Mouse (Mus musculus) spleen, adult 12 weeks (tissue): ENCODE measurements around the gene Tyw1.
A peak's percentile ranks its signal among the peaks of the same experiment; 100 is the strongest.

Source experiments
- DNase-seq: peaks from one replicate; pipeline ENCODE4 v3.0.0; 2022; ENCODE audit warnings: low spot score

Tyw1 gene

DNA sequence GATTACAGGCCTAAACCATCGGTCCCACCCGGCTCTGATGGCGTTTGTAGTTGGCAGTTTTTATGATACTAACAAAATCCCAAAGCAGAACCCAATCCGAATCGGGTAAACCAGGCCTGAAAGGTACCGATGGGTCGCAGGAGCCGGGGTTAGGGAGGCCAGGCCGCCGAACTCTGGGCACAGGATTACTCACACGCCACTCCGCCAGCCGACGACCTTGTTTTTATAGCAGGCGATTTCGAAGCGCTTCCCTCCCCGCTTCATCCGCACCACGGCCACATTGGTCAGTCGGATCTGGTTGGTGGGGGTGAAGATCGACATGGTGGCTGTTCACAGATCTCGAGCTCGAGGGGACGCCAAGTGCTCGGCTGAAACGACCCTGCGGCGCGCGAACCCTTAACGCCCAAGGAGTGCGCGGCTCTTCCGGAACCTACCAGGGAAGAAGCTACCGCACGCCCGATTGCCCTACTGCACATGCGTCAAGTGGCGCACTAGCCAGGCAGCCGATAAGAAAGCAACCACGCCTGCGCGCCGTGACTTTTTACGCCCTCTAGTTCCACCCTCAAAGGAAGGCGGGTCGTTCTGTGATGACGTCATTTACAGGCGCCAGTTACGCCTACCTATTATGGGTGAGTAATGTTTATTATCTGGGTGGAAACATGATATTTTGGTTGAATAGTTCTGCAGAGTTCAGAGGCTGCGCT, at the start of gene Tyw1, which contains the start of gene Sbds:
Tyw1 (plus strand) TSS at position 603 of the 704 bp plus-strand sequence.
Sbds (minus strand) TSS at position 514 of the 704 bp plus-strand sequence.
- DNase-seq: peak; percentile 95

DNA sequence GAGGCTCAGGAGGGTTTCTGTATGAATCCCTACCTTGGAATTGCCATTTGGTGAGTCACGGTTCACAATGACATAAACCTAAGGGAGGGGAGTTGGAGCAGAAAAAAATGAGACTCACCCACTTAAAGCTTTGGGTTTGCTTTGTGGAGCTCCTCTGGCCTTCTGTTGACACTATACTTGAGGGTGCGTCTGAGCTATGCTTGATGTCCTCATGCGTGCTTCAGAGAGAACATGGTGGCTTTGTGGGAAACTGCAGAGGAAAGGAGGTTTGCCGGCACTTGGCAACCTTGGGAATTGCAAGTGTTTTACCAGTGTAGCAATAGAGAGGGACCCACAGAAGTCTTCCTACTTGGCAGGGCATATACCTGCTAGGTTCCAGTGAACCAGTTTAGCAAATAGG, 48.1 kb upstream of the Tyw1 start:
- DNase-seq: no peak

DNA sequence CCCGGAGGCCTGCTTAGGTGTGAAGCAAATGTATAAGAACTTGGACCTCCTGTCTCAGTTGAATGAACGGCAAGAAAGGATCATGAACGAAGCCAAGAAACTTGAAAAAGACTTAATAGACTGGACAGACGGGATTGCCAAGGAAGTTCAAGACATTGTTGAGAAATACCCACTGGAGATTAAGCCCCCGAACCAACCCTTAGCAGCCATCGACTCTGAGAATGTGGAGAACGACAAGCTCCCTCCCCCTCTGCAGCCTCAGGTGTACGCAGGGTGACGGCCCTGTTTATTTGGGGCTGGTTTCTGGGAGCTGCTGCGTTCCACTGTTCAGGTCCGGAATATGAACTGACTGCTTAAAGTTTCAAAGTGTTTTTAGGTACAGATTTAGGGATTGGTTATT, 42.5 kb upstream of the Tyw1 start:
- no peak for DNase-seq

DNA sequence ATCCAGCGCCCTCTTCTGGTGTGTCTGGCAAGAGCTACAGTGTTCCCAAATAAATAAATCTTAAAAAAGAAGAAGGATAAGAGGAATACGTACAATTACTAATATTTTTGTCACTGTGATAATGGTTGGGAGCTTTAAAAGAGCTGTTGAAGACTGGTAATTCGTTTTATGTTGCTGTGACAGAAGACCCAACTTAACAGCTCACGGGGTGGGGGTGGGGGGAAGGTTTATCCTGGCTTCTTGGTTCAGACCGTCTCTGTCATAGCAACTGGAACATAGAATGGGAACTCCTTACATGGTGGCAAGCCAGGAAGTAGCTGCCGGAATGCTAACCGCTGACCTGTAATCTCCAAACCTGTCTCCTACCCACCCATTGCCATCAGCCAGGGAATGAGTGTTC, 38.6 kb upstream of the Tyw1 start, which contains the start of gene Tmem248:
Tmem248 (plus strand) TSS at position 301 of the 400 bp plus-strand sequence.
- DNase-seq: no peak

DNA sequence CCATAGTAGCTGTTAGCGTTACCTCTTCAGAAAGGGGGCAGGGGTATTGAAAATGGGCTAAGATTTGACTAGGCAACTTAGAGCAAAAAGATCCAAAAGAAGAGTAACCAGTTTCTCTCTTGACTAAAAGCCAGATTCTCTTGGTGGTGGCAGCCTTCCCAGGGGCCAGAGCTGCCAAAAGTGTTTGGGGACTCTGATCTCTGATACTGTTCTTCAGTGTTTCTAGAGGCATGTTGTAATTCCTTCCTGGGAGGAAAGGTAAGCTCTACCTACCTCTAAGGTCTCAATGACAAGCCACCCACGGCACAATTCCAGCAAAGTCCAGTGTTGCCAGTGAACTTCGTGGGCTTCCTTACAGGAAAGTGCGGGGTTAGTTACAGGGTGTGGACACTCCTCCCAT, 38.0 kb upstream of the Tyw1 start:
- DNase-seq: no peak

DNA sequence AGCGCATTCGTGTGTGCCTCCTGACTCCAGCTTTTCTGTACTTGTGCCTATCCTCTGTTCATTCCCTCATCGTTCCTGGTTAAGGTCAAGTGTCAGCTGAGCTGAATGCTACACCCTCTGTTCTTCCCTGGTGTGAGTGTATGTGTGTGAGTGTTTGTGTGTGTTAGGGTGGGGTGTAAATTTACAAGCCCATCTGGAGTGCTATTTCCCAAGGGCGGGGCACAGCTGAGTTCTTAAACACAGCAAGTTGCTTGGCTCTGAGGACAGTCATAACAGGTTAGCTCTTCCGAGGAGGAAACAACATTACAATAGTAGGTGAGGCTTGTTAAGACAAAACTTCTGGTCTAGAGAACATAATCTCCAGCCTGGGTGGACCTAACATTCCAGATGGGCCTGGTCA, 37.1 kb upstream of the Tyw1 start:
- DNase-seq: no peak

DNA sequence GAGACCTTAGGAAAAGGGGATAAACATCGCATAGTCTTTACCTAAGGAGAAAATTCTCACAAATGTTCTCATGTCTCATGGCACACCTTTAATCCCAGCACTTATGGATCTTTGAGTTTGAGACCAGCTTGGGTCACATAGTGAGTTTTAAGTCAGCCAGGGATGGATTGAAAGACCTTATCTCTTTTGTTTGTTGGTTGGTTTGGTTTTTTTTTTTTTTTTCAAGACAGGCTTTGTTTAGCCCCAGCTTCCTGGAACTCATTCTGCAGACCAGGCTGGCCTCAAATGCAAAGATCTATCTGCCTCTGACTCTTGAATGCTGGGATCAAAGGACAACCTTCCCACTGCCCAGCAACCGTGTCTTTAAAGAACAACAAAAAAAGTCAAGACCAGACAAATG, 34.1 kb upstream of the Tyw1 start:
- no peak for DNase-seq

DNA sequence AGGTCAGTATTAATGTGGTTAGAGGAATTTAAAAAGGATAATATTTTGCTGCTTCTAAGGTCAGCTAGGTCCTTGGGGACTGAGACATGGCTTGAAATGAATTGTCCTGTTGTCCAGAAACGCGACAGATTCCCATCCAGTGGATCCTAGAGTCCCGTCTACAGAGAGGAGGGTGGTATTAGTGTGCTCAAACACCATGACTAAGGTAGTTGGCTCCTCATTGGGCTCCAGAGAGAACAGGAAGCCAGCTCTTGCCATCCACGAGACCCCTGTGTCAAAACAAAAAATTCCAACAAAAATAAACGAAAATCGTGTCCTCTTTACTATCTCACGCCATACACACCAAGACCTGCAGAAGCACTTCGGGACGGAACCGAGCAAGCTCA, 33.7 kb upstream of the Tyw1 start:
- DNase-seq: no peak

DNA sequence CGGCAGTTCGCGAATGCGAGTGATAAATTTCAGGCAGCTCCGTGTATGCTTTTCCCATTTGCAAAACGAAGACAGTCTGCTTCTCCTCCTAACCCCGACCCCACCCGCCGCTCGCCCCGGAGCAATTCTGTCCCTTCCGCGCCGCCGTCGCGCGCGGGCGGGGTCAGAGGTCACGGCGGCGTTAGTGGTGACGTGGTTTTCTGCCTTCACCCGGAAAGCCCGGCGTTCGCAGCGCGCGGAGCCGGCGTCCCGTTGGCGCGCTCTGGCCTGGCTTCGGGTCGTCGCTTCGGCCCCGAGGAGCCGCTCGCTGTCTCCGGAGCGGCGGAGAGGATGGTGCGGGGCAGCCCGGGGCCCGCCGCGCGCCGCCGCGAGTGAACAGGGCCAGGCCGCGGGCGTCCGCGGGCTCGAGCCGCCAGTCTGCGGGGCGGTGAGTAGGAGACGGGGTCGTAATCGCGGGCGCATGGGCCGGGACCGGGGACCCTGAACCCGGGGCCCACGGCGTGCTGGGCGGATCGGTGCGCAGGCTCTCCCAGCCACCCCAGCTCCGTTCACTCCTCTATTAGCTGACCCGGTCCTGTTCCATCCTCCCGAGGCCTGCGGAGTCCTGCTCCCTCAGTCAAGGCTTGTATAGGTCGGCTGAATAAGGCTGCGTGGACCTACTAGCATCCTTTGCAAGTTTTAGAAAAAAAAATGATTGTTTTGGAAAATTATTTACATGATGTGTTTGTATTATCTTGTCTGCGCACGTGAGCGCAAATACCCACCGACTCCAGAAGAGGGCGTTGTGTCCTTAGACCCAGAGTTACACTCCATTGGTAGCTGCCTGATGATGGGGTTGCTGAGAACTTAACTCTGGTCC, 33.0 kb upstream of the Tyw1 start:
- DNase-seq: peak; percentile 94

DNA sequence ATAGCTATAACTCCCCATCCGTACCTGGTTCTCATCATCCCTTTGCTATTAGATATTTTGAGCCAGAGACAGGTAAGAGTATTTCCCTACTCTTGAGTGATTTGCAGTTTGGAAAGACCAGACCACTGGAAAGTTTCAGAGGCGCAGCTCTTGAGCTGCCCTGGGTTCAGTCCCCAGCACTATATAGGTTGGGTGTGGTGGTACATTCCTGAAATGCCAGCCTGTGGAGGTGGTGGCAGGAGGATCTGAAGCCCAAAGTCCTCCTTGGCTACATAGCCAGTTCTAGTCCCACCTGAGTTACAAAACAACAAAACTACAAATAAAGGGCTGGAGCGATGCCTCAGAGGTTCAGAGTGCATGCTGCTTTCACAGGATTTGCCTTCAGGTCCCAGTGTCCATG, 28.6 kb upstream of the Tyw1 start:
- DNase-seq: no peak

DNA sequence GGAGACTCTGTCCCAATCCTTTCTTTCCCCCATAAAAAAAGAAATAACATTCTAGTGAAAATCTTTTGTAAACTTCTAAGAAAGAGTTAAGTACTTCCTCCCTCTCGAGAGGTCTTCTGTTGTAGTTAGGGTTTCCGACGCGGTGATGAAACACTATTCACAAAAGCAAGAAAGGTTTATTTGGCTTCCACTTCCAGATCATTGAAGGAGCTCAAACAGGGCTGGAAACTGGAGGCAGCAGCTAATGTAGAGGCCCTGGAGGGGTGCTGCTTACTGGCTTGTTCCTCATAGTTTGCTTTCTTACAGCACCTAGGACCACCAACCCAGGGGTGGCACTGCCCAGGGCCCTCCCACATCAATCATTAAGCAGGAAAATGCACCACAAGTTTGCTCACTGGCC, 27.3 kb upstream of the Tyw1 start:
- DNase-seq: no peak

DNA sequence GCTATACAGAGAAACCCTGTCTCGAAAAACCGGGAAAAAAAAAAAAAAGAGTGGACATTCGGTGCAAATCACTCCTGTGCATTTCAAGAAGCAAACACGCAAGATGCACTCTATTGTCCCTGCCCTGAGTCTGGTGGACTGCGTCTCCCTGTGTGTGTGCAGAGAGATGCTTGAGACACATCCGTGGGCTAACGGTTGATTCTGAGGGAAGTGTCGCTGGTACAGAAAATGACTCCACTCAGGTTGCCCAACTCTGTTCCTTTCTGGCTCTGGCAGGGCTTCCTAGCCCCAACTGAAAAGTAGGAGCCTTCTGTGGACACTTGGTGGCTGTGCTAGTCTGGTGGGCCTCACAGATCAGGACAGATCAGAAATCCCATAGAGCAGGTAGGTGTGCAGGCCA, 19.1 kb upstream of the Tyw1 start:
- no peak for DNase-seq

DNA sequence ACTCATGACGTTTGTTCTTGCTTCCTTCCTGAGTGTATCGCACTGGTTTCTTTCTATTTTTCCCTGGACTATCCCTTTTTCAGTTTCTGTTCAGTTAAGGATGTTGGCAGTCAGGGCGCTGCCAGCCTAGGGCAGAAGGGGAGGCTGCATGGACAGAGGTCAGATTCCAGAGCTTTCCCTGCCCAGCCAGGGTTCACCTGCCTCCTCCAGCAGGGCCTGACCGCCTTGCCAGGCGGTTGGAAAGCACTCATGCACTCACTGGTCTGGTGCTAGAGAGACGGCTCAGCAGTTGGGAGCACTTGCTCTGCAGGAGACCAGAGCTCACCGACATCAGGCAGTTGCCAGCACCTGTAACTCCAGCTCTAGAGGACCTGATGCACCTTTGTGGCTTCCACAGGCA, 16.2 kb upstream of the Tyw1 start:
- DNase-seq: no peak

DNA sequence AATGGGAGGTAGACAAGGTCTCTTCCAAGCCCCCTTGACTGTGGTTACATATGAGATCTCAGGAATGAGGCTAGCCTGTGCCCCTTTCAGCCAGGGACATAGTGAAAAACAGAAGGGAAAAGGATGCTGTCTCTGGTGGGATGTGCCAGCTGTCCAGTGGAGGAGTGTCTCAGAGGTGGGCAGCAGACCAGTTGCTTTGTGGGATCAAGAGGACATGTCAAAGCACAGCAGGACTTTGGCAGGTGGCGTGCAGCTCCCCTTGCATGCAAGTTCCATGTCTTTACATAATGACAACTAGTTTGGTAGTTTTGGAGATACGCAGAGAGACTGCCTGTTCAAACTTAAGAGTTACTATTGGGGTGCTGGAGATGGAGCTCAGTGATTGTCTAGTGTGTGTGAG, 15.6 kb upstream of the Tyw1 start:
- DNase-seq: no peak

DNA sequence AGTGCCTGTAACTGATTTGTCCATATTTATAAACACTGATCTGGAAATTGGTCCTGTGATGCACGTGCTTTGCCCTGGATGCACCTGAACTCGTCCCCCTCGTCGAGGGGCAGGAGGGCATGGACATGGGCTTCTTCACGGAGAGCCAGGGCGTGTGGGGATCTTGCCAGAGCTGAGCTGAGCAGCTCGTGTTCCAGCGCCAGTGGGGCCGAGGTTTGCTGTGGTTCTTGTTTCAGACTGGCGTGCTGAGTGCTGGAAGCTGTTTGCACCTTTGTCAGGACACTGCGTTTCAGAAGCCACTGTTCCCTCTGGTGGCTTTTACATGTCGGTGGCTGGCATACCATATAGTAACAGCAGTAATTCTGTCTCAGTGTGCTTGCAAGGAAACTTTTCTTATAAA, 14.0 kb upstream of the Tyw1 start:
- no peak for DNase-seq

DNA sequence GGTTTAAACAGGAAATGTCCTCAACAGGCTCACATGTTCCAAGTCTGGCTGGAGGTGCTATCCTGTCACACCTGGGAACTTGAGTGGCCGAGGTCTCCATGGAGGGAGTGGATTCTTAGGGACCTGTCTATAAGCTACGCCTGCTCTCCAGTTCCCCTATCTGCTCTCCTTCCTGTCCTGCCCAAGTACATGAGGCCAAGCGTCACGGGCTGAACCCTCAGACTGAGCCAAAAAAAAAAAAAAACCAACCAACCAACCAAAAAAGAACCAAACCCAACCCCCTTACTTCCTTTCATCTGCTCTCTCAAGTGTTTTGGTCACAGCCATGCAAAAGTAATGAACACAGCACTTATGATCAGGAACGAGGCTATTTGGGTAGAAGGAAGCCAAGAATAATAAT, 7.6 kb upstream of the Tyw1 start:
- DNase-seq: no peak

DNA sequence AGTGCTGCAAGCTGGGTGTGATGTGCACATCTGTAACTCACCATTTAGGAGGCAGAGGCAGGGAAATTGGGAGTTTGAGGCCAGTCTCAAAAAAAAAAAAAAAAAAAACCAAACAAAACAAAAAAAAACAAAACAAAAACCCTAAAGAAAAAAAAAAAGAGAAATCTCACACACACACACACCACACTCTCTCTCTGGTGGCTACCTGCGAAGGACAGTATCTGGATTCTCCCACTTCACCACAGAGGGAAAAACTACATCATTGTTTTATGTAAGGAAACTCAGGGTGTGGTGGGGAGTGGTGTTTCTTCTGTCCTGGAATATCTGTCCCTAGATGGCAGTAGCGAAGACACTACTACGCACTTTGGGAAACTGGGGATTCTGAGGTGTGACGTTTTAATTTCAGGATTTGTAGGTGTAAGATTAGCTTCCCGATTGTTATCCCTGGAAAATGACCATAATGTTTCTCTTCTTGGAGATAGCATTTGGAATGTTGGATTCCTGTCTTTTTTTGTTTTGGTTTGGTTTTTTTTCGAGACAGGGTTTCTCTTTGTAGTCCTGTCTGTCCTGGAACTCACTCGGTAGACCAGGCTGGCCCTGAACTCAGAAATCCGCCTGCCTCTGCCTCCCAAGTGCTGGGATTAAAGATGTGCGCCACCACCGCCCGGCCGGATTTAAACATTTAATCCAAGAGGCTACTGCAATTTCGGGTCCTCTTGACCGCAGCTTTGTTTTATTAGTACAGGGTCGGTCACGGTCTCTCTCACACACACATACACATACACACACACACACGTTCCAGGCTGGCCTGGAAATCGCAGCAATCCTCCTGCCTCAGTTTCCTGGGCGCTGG, 1.0 kb upstream of the Tyw1 start:
- peak; percentile 21 for DNase-seq

DNA sequence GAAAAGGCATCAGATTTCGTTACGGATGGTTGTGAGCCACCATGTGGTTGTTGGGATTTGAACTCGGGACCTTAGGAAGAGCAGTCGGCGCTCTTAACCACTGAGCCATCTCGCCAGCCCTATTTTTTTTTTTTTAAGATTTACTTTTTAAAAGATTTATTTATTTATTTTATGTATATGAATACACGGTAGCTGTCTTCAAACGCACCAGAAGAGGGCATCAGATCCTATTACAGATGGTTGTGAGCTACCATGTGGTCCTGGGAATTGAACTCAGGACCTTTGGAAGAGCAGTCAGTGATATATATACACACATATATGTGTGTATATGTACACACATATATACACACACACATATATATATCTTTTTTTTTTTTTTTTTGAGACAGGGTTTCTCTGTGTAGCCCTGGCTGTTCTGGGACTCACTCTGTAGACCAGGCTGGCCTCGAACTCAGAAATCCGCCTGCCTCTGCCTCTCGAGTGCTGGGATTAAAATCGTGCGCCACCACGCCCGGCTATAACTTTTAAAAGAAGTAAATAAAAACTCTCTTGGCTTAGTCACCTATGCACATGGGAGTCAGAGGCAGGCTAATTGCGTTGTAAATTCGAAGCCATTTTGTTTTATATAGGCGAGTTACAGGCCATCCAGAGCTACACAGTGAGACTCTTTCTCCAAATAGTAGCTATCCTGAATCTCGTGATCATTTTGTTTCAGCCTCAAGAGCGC, 543 bp downstream of the Tyw1 start:
- peak; percentile 21 for DNase-seq

DNA sequence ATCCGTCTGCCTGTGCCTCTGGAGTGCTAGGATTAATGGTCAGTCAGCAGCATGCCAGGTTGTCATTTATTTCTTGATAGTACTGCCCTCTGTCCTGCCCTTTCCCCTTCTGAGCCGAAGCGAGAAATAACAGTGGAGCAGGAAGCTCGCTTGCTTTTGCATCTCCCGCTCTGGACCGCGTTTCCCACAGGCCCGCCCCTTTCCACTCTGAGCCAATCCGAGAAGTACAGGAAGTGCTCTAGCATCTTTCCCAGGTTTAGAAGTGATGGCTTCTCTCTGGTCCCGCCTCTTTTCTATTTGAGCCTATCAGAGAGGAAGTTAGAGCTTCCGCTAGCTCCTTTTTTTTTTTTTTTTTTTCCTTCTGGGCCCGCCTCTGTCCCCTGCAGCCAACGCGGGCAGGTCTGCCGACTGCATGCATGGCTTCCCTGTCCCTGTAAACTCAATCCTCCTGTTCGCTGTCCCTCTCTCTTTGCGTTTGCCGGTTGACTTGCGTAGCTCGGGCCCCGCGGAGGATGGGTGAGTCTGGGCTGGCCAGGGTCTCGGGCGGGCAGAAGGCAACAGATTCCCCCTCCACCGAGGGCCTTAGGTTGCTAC, 1.4 kb downstream of the Tyw1 start:
- DNase-seq: peak; percentile 86

DNA sequence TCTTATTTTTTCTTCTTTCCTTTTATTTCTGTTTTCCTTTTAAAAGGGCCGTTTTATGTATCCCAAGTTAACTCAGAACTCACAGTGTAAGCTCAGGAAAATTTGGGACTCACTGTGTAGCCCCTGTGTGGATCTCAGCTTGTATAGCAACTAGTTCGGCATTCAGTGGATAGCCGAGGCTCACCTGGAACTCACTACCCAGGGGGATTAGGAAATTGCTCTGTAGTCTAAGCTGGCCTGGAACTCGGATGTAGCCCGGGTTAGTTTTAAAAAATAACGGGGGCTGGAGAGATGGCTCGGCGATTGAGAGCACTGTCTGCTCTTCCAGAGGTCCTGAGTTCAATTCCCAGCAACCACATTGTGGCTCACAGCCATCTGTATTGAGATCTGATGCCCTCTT, 1.9 kb downstream of the Tyw1 start:
- DNase-seq: no peak

DNA sequence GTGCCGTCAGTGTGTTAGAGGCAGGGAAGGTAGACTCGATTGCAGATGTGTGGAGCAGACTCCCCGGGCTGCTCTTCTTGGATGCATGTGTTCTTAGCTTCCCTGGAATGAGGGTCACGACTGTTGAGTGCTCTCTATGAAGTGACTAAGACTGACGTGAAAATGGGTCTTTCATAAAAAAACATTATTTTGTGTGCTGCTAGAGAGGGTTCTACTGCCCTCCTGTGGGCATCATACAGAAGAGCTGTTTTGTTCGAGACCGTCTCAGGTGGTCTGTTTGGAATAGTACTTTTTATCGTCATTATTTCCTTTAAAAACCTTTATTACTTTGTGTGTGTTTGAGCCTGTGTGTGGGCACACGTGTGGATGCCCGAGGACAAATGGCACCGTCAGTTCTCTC, 8.0 kb downstream of the Tyw1 start:
- no peak for DNase-seq
